Mouse (Mus musculus) embryonic facial prominence, embryonic 13.5 days (tissue): Measurements from ENCODE around the gene Tssk3. TPM values are rescaled to one million over a fixed set of nuclear protein-coding genes. Genes with fewer than 3 reads are reported as not detected.

Experiments used
- ATAC-seq: fragments of 200-750 bp; cut with Nextera tagmentation; 2 replicates; pipeline ENCODE4 v1.8.0; 2017; ENCODE audit warnings: low read depth; ENCODE audit not compliant: insufficient number of reproducible peaks, insufficient read depth, low FRiP score, low TSS enrichment
- H3K27ac ChIP-seq: fragments of 300-500 bp; sonication (generic); 2 replicates; pipeline ENCODE4 v1.5.1; 2015; ENCODE audit warnings: moderate library complexity, mild to moderate bottlenecking, inconsistent platforms
- H3K27me3 ChIP-seq: fragments of 300-500 bp; sonication (generic); 2 replicates; pipeline ENCODE4 v1.6.1; 2015; ENCODE audit warnings: mild to moderate bottlenecking, inconsistent platforms
- H3K36me3 ChIP-seq: fragments of 300-500 bp; sonication (generic); 2 replicates; pipeline ENCODE4 v1.6.1; 2015; ENCODE audit warnings: mild to moderate bottlenecking, inconsistent platforms
- H3K4me1 ChIP-seq: fragments of 300-500 bp; sonication (generic); 2 replicates; pipeline ENCODE4 v1.6.1; 2015; ENCODE audit warnings: inconsistent platforms
- H3K4me2 ChIP-seq: fragments of 300-500 bp; sonication (generic); 2 replicates; pipeline ENCODE4 v1.6.1; 2015; ENCODE audit warnings: moderate library complexity, mild to moderate bottlenecking, inconsistent platforms
- H3K4me3 ChIP-seq: fragments of 300-500 bp; sonication (generic); 2 replicates; pipeline ENCODE4 v1.5.1; 2015; ENCODE audit warnings: mild to moderate bottlenecking, inconsistent platforms
- H3K9ac ChIP-seq: fragments of 300-500 bp; sonication (generic); 2 replicates; pipeline ENCODE4 v1.6.1; 2015; ENCODE audit warnings: mild to moderate bottlenecking, inconsistent platforms
- H3K9me3 ChIP-seq: fragments of 300-500 bp; sonication (generic); 2 replicates; pipeline ENCODE4 v1.6.1; 2016; ENCODE audit warnings: inconsistent platforms
- WGBS: fragments of 180-500 bp; shearing (Covaris S2); methylation state at CpG from one replicate; pipeline ENCODE4 v1.1.7; 2015; ENCODE audit warnings: mixed read lengths; 5-methylcytosine and 5-hydroxymethylcytosine counted together
- polyA plus RNA-seq: library from polyadenylated mRNA; unstranded; fragments of >200 nt; fragmentation: Nextera tagmentation; extraction: Ambion mirVana; gene quantifications from 2 replicates; pipeline ENCODE4 v1.2.1, GENCODE M21; 2015

The Tssk3 gene
- polyA plus RNA-seq, 1 experiment from 2014 or later: not detected

GRCm38 (mm10) chr4:129498941-129499340 lies 8.1 kb upstream of the Tssk3 start:
- Histone ChIP-seq H3K9me3 (no peaks in the 10 kb centered on the region), H3K4me1 (peaks cover 30% of the 10 kb centered on the region), H3K27ac (peak overlapping the region; percentile 89; the same call in 1 of the 2 replicates), H3K27me3 (no peaks in the 10 kb centered on the region), H3K4me2 (no peak overlapping the region), H3K36me3 (no peaks in the 10 kb centered on the region), H3K9ac (no peak overlapping the region), H3K4me3 (no peak overlapping the region)
- WGBS: 69% methylated on average over 3 of the region's 3 CpGs
- no peak for ATAC-seq

GRCm38 (mm10) chr4:129496631-129497030 lies 5.8 kb upstream of the Tssk3 start:
- H3K27ac ChIP-seq: peak overlapping the region; percentile 45; the same call in 1 of the 2 replicates
- ATAC-seq: no peak
- H3K36me3 ChIP-seq: no peaks in the 10 kb centered on the region
- H3K4me1 ChIP-seq: peaks cover 25% of the 10 kb centered on the region
- H3K4me3 ChIP-seq: no peak overlapping the region
- H3K9ac ChIP-seq: peak overlapping the region; percentile 44
- H3K4me2 ChIP-seq: peak overlapping the region; percentile 37
- 15% methylated on average over 6 of the region's 6 CpGs for WGBS
- H3K27me3 ChIP-seq: peaks cover 14% of the 10 kb centered on the region
- H3K9me3 ChIP-seq: no peaks in the 10 kb centered on the region

- Histone ChIP-seq H3K4me2 (peak overlapping the region; percentile 37), H3K36me3 (no peaks in the 10 kb centered on the region), H3K27me3 (peaks cover 22% of the 10 kb centered on the region), H3K27ac (no peak overlapping the region), H3K9me3 (no peaks in the 10 kb centered on the region), H3K9ac (peak overlapping the region; percentile 44), H3K4me1 (peaks cover 30% of the 10 kb centered on the region), H3K4me3 (0 out of 2 replicates have a peak overlapping the region, but pooled peaks have one; percentile 6)
- no peak for ATAC-seq
- WGBS: 30% methylated on average over 16 of the region's 16 CpGs
These were observed 5.1 kb upstream of the Tssk3 start for GRCm38 (mm10) chr4:129495672-129496562.

- no peak overlapping the region for H3K9ac ChIP-seq
- H3K9me3 ChIP-seq: no peaks in the 10 kb centered on the region
- no peak for ATAC-seq
- no peak overlapping the region for H3K27ac ChIP-seq
- no peaks in the 10 kb centered on the region for H3K36me3 ChIP-seq
- H3K4me2 ChIP-seq: no peak overlapping the region
- peaks cover 26% of the 10 kb centered on the region for H3K4me1 ChIP-seq
- 72% methylated on average over 7 of the region's 7 CpGs for WGBS
- peaks cover 32% of the 10 kb centered on the region for H3K27me3 ChIP-seq
- H3K4me3 ChIP-seq: no peak overlapping the region
These were observed 3.9 kb upstream of the Tssk3 start for GRCm38 (mm10) chr4:129494681-129495080.

- Histone ChIP-seq H3K9me3 (no peaks in the 10 kb centered on the region), H3K4me1 (no peaks in the 10 kb centered on the region), H3K27me3 (no peaks in the 10 kb centered on the region), H3K36me3 (peaks cover 92% of the 10 kb centered on the region), H3K9ac (no peak overlapping the region), H3K4me3 (no peak overlapping the region), H3K27ac (no peak overlapping the region), H3K4me2 (no peak overlapping the region)
- ATAC-seq: no peak
- WGBS: 86% methylated on average over 1 of the region's 1 CpGs
These were observed 9.7 kb downstream of the Tssk3 start for GRCm38 (mm10) chr4:129481090-129481489.

GRCm38 (mm10) chr4:129479863-129480262 lies 11.0 kb downstream of the Tssk3 start:
- Histone ChIP-seq H3K4me3 (no peak overlapping the region), H3K27me3 (no peaks in the 10 kb centered on the region), H3K4me1 (no peaks in the 10 kb centered on the region), H3K27ac (no peak overlapping the region), H3K36me3 (peaks cover 91% of the 10 kb centered on the region), H3K4me2 (no peak overlapping the region), H3K9me3 (no peaks in the 10 kb centered on the region), H3K9ac (no peak overlapping the region)
- no peak for ATAC-seq
- 85% methylated on average over 3 of the region's 3 CpGs for WGBS

- H3K4me1 ChIP-seq: no peaks in the 10 kb centered on the region
- no peak for ATAC-seq
- H3K27me3 ChIP-seq: no peaks in the 10 kb centered on the region
- no peak overlapping the region for H3K4me3 ChIP-seq
- no peak overlapping the region for H3K9ac ChIP-seq
- 90% methylated on average over 11 of the region's 11 CpGs for WGBS
- no peak overlapping the region for H3K27ac ChIP-seq
- H3K4me2 ChIP-seq: no peak overlapping the region
- peaks cover 88% of the 10 kb centered on the region for H3K36me3 ChIP-seq
- no peaks in the 10 kb centered on the region for H3K9me3 ChIP-seq
These were observed 14.8 kb downstream of the Tssk3 start for GRCm38 (mm10) chr4:129476047-129476446.

GRCm38 (mm10) chr4:129464286-129464815 lies 26.5 kb downstream of the Tssk3 start:
- Histone ChIP-seq H3K4me2 (no peak overlapping the region), H3K4me1 (peaks cover 14% of the 10 kb centered on the region), H3K27ac (no peak overlapping the region), H3K9me3 (no peaks in the 10 kb centered on the region), H3K27me3 (no peaks in the 10 kb centered on the region), H3K36me3 (peaks cover 57% of the 10 kb centered on the region), H3K9ac (no peak overlapping the region), H3K4me3 (no peak overlapping the region)
- ATAC-seq: no peak
- WGBS: 83% methylated on average over 4 of the region's 4 CpGs

GRCm38 (mm10) chr4:129463097-129464059 lies 27.4 kb downstream of the Tssk3 start:
- Histone ChIP-seq H3K36me3 (peaks cover 49% of the 10 kb centered on the region), H3K4me3 (no peak overlapping the region), H3K4me1 (peaks cover 14% of the 10 kb centered on the region), H3K27ac (no peak overlapping the region), H3K27me3 (no peaks in the 10 kb centered on the region), H3K4me2 (0 out of 2 replicates have a peak overlapping the region, but pooled peaks have one; percentile 84), H3K9ac (no peak overlapping the region), H3K9me3 (no peaks in the 10 kb centered on the region)
- no peak for ATAC-seq
- WGBS: 86% methylated on average over 24 of the region's 24 CpGs

- H3K4me3 ChIP-seq: peak overlapping the region; percentile 95
- WGBS: 36% methylated on average over 3 of the region's 3 CpGs
- H3K9ac ChIP-seq: peak overlapping the region; percentile 87
- ATAC-seq: no peak
- peak overlapping the region; percentile 84 for H3K4me2 ChIP-seq
- H3K27ac ChIP-seq: no peak overlapping the region
- H3K4me1 ChIP-seq: peaks cover 14% of the 10 kb centered on the region
- H3K9me3 ChIP-seq: no peaks in the 10 kb centered on the region
- peaks cover 36% of the 10 kb centered on the region for H3K36me3 ChIP-seq
- H3K27me3 ChIP-seq: no peaks in the 10 kb centered on the region
These were observed 28.7 kb downstream of the Tssk3 start for GRCm38 (mm10) chr4:129462118-129462517.
